8 mouse cellular contexts compared by ENCODE assay signal in the genomic region with DNA sequence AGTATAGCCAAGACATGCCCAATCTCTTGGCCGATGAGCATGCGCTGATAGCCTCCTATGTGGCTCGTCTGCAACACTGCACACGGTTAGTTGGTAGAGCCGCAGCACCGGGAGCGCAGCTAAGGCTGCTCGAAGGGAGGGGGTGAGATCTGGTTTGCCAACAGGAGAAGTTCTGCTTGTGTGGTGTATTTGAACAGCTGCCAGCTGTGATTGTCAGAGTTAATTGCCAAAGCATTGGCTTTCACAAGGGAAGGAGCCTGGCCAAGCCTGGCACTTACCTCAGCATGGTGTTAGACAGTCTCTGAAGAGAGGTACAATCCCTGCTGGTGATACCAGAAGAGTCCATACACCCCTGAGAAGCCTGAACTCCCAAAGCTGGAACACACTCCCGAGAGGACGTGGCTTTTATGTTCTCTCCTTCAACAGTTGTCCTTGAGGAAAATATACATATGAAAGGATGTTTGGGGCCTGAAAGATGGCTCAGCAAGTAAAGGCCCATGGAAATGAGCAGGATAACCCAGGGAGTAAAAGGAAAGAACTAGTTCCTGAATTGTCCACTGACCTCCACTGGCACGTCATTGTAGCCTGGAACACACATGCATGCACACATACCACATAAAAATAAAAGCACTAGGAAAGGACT.
DNase-seq lines count a peak whose midpoint lies in the region; ATAC-seq and TF ChIP-seq lines count a peak whose summit lies in the region.

No protein-coding gene starts in this region.

- in situ Hi-C loops in ES-E14 (cut with MboI; ENCODE audit: low sequenced_read_pairs in 2 of 2, unreplicated experiment in 2 of 2), result no loop called here

- H3K4me3 ChIP-seq in heart, embryonic 13.5 days, result no peak overlapping the region
- H3K4me3 ChIP-seq in ES-E14 (ENCODE audit: insufficient read depth in 1 of 2, low read depth in 1 of 2, low read length in 2 of 2, poor library complexity in 1 of 2, severe bottlenecking in 1 of 2), result no peak overlapping the region

- peaks cover 12% of the 10 kb centered on the region for H3K4me1 ChIP-seq in heart, embryonic 13.5 days
- H3K4me1 ChIP-seq in ES-E14 (ENCODE audit: control insufficient read depth in 2 of 2, insufficient read depth in 2 of 2, low read length in 2 of 2, poor library complexity in 1 of 2), result peaks cover 9 to 15% of the 10 kb centered on the region in 2 experiments; a peak in 3 of 4 replicates

- WGBS in heart, embryonic 13.5 days, result 51% methylated on average over 11 of the region's 11 CpGs

- no peak for DNase-seq in heart, postnatal 25 days (ENCODE audit: low spot score)
- DNase-seq in ES-E14 (ENCODE audit: low read depth, low spot score), result peak; percentile 26
- DNase-seq in cerebellum, adult 9-11 months, result peak; percentile 55
- peak; percentile 66 for DNase-seq in layer of hippocampus, adult 8-10 months (ENCODE audit: low spot score in 2 of 2)
- peak; percentile 46 for DNase-seq in telencephalon, adult 2 months (ENCODE audit: low read depth, low spot score)
- no peak for DNase-seq in natural killer cell, adult 2 months (ENCODE audit: low spot score in 2 of 2)

- H3K4me2 ChIP-seq in heart, embryonic 13.5 days, result no peak overlapping the region

- H3K27me3 ChIP-seq in heart, embryonic 13.5 days (replicated peaks), result no peaks in the 10 kb centered on the region

- H3K36me3 ChIP-seq in heart, embryonic 13.5 days, result peaks cover 6% of the 10 kb centered on the region; the same call in 1 of the 2 replicates
- no peaks in the 10 kb centered on the region; the same call in 1 of the 2 replicates for H3K36me3 ChIP-seq in ES-E14 (ENCODE audit: control insufficient read depth, insufficient read depth, low read length, poor library complexity, severe bottlenecking)

- intact Hi-C loops in heart, postnatal 25 days (cut with DNase I), result no loop called here

- no peak for ATAC-seq in heart, embryonic 13.5 days (ENCODE audit: extremely low read depth, insufficient number of reproducible peaks, low FRiP score, low TSS enrichment)
- ATAC-seq in monocyte, adult 5-6 weeks (replicated peaks; ENCODE audit: insufficient number of reproducible peaks, low FRiP score, low TSS enrichment, poor library complexity, severe bottlenecking), result no peak

- no peaks in the 10 kb centered on the region for H3K9me3 ChIP-seq in heart, embryonic 13.5 days
- H3K9me3 ChIP-seq in ES-E14 (ENCODE audit: control insufficient read depth, insufficient read depth, low read depth, low read length), result no peaks in the 10 kb centered on the region

- H3K27ac ChIP-seq in heart, embryonic 13.5 days (replicated peaks), result peak overlapping the region; percentile 48
- H3K27ac ChIP-seq in ES-E14 (ENCODE audit: insufficient read depth, low read depth, low read length, poor library complexity, severe bottlenecking), result no peak overlapping the region

- no peak overlapping the region for H3K9ac ChIP-seq in heart, embryonic 13.5 days
- no peak overlapping the region for H3K9ac ChIP-seq in ES-E14 (ENCODE audit: insufficient read depth, low read depth, low read length, poor library complexity, severe bottlenecking)

TF ChIP-seq in ES-E14, 5 proteins besides CTCF, POLR2A, EP300 and RAD21:
- TF ChIP-seq MAFK (IDR thresholded peaks at IDR 0.05; ENCODE audit: insufficient read depth, low read depth, low read length) (0 out of 2 replicates have a peak, but pooled peaks have one; percentile 12), ZC3H11A (IDR thresholded peaks at IDR 0.05; ENCODE audit: borderline replicate concordance, low read depth, low read length) (no peak)

Comparison
In these comparisons a context has a peak if more than half of its experiments do, and no peak if none do; other contexts are left out.
1. DNase-seq: peak in ES-E14 (single experiment), cerebellum, adult 9-11 months (single experiment), layer of hippocampus, adult 8-10 months (2 of 2) and telencephalon, adult 2 months (single experiment); none in heart, postnatal 25 days (single experiment) and natural killer cell, adult 2 months (0 of 2).